Mouse (Mus musculus) bone marrow, adult 2 months (tissue): ENCODE data around the gene Ergic2. TPM values are rescaled to one million over a fixed set of nuclear protein-coding genes. Genes with fewer than 3 reads are reported as not detected.

Source experiments
- H3K27ac ChIP-seq: fragments of 200-500 bp; 2 replicates; pipeline ENCODE4 v1.5.1; 2012; ENCODE audit warnings: low read depth, mild to moderate bottlenecking, control low read depth, inconsistent platforms, low read length; ENCODE audit not compliant: control insufficient read depth, poor library complexity, insufficient read depth
- H3K4me1 ChIP-seq: fragments of 200-500 bp; 2 replicates; pipeline ENCODE4 v1.6.1; 2011; ENCODE audit warnings: low read length; ENCODE audit not compliant: control insufficient read depth, insufficient read depth
- H3K4me3 ChIP-seq: fragments of 200-500 bp; replicated peaks from 2 replicates; pipeline ENCODE3; 2011; ENCODE audit warnings: mild to moderate bottlenecking, low read depth, low read length, control low read depth; ENCODE audit not compliant: control insufficient read depth
- CTCF ChIP-seq: fragments of 200-500 bp; IDR thresholded peaks from 2 replicates; pipeline ENCODE4 v1.5.1; 2011; ENCODE audit warnings: low read length, control low read depth; ENCODE audit not compliant: control insufficient read depth, insufficient read depth
- POLR2A ChIP-seq: fragments of 200-500 bp; IDR thresholded peaks from 2 replicates; pipeline ENCODE4 v1.6.1; 2011; ENCODE audit warnings: low read depth, mild to moderate bottlenecking, control low read depth, low read length, borderline replicate concordance; ENCODE audit not compliant: control insufficient read depth
- WGBS: fragments of 180-500 bp; shearing (Covaris S2); methylation state at CpG from one replicate; pipeline ENCODE4 v1.1.7; 2018; 5-methylcytosine and 5-hydroxymethylcytosine counted together
- polyA plus RNA-seq: library from polyadenylated mRNA; stranded (reverse); fragments of >200 nt; gene quantifications from 2 replicates; pipeline ENCODE4 v1.2.4, GENCODE M21; 2011; ENCODE audit warnings: low replicate concordance; ENCODE audit not compliant: missing spikeins, insufficient read depth, insufficient read length

Gene Ergic2
- polyA plus RNA-seq, 1 experiment: 59.1 TPM

DNA sequence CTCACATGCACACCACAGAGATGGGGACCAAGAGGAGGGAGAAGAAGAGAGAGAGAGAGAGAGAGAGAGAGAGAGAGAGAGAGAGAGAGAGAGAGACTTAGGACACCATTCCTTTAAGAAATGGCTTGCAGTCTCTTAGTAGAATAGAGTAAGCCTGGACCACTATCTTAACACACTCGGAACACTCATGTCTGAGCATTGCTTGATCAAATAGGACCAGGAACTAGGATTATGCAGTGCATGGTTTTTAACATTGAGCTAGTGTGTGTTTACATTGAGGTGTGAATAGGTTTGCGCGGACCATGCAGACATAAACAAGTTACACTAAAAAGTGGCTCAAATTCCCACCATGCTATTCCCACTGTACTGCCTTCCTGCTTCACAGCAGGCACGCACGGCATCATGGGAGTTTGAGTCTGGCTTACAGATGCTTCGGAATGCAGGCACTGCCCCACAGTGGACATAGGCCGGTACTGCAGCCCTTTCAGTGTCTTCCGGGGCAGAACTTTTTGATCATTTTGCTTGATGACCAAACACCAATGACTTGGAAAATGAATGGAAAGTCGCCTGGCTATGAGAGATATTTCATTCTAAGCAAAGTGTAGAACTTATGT lies 76.3 kb downstream of the Ergic2 start:
- TF ChIP-seq CTCF (peak; percentile 84), POLR2A (no peak)
- H3K27ac ChIP-seq: no peak overlapping the region
- 26% methylated on average over 9 of the region's 9 CpGs for WGBS
- no peak overlapping the region for H3K4me3 ChIP-seq
- no peaks in the 10 kb centered on the region for H3K4me1 ChIP-seq

DNA sequence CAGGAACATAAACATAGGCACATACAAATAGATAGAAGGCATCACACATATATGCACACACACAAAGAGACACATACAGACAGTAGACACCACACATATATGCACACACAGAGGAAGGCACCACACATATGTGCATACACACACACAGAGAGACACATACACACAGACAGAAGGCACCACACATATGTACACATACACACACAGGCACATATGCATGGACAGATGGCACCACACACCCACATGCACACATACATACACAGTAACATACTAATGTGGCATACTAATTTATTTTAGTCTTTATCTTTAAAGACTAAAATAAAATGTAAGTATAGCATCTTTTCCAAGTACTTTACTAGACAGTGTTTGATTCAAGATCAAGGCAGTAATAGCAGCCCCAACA lies 78.6 kb downstream of the Ergic2 start:
- Histone ChIP-seq H3K27ac (no peak overlapping the region), H3K4me1 (no peaks in the 10 kb centered on the region), H3K4me3 (no peak overlapping the region)
- TF ChIP-seq CTCF (no peak), POLR2A (no peak)

DNA sequence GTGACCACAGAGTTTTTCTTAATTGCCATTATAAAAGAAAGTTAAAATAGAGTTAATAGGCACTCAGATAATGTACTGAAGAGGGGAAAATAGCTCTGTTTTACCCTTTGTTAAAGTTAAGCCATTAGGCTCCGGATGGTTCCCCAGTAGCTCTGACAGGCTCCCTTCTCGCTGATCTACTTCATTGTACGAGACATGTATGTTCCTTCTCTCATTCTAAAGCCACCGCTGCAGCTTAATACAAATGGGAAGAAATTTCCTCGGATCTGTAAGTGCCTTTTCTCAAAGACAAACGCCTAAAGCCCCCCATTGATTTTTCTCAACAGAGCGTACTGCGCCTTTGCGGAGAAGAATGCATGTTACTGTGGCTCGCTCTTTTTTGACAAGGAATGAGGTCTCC lies 79.9 kb downstream of the Ergic2 start:
- TF ChIP-seq CTCF (no peak), POLR2A (no peak)
- no peak overlapping the region for H3K27ac ChIP-seq
- WGBS: 80% methylated on average over 10 of the region's 10 CpGs
- no peak overlapping the region for H3K4me3 ChIP-seq
- no peaks in the 10 kb centered on the region for H3K4me1 ChIP-seq

Other genes with a start within 250 kb of the Ergic2 start
- gene Far2, start 165.1 kb downstream of the Ergic2 start, polyA plus RNA-seq: 1.4 TPM in 1 of 2 replicates, not detected in the other
- gene Tmtc1, start 232.0 kb upstream of the Ergic2 start, polyA plus RNA-seq: 0.47 and 0.72 TPM in 2 replicates